Mouse (Mus musculus): ENCODE data around the gene Actl6a.

Gene Actl6a

GRCm38 (mm10) chr3:32749820-32750579, 43.9 kb downstream of the Actl6a start:
- no peak for DNase-seq (ENCODE audit: low read depth, low spot score)

- no peak for DNase-seq (ENCODE audit: low read depth, low spot score)
These were observed 48.4 kb downstream of the Actl6a start for GRCm38 (mm10) chr3:32754384-32754915.

- no peak for DNase-seq (ENCODE audit: low read depth, low spot score)
These were observed 53.1 kb downstream of the Actl6a start for GRCm38 (mm10) chr3:32759212-32759611.

- no peak for DNase-seq (ENCODE audit: low read depth, low spot score)
These were observed 56.9 kb downstream of the Actl6a start for GRCm38 (mm10) chr3:32762962-32763361.

GRCm38 (mm10) chr3:32763902-32764301, 57.8 kb downstream of the Actl6a start:
- no peak for DNase-seq (ENCODE audit: low read depth, low spot score)

- DNase-seq (ENCODE audit: low read depth, low spot score), result no peak
These were observed 64.7 kb downstream of the Actl6a start for GRCm38 (mm10) chr3:32770781-32771180.

All from CD4-positive, CD25-positive, alpha-beta regulatory T cell, adult 2 months (primary cell).